Mouse (Mus musculus): ENCODE data around the gene Pon1.

Gene Pon1

GRCm38 (mm10) chr6:5134986-5135385 lies 58.8 kb downstream of the Pon1 start:
- no peak for DNase-seq (ENCODE audit: low spot score)

- no peak for DNase-seq (ENCODE audit: low spot score)
Observed at GRCm38 (mm10) chr6:5129364-5130093, 64.2 kb downstream of the Pon1 start.

GRCm38 (mm10) chr6:5120229-5120628 lies 73.5 kb downstream of the Pon1 start:
- DNase-seq (ENCODE audit: low spot score), result no peak

- no peak for DNase-seq (ENCODE audit: low spot score)
Observed at GRCm38 (mm10) chr6:5119181-5119910, 74.4 kb downstream of the Pon1 start.
